Mouse (Mus musculus) embryonic facial prominence, embryonic 13.5 days (tissue): Measurements from ENCODE around the gene Acot3. TPM values are rescaled to one million over a fixed set of nuclear protein-coding genes. Genes with fewer than 3 reads are reported as not detected.
A peak's percentile ranks its signal among the peaks of the same experiment; 100 is the strongest.
"Not testable (repeated sequence)": the region's sequence is repeated elsewhere in the genome, so short reads cannot be mapped to it uniquely, and the experiment has no call there.

Experiments used
- ATAC-seq: fragments of 200-750 bp; cut with Nextera tagmentation; 2 replicates; pipeline ENCODE4 v1.8.0; 2017; ENCODE audit warnings: low read depth; ENCODE audit not compliant: insufficient number of reproducible peaks, insufficient read depth, low FRiP score, low TSS enrichment
- H3K27ac ChIP-seq: fragments of 300-500 bp; sonication (generic); 2 replicates; pipeline ENCODE4 v1.5.1; 2015; ENCODE audit warnings: moderate library complexity, mild to moderate bottlenecking, inconsistent platforms
- H3K27me3 ChIP-seq: fragments of 300-500 bp; sonication (generic); 2 replicates; pipeline ENCODE4 v1.6.1; 2015; ENCODE audit warnings: mild to moderate bottlenecking, inconsistent platforms
- H3K36me3 ChIP-seq: fragments of 300-500 bp; sonication (generic); 2 replicates; pipeline ENCODE4 v1.6.1; 2015; ENCODE audit warnings: mild to moderate bottlenecking, inconsistent platforms
- H3K4me1 ChIP-seq: fragments of 300-500 bp; sonication (generic); 2 replicates; pipeline ENCODE4 v1.6.1; 2015; ENCODE audit warnings: inconsistent platforms
- H3K4me2 ChIP-seq: fragments of 300-500 bp; sonication (generic); 2 replicates; pipeline ENCODE4 v1.6.1; 2015; ENCODE audit warnings: moderate library complexity, mild to moderate bottlenecking, inconsistent platforms
- H3K4me3 ChIP-seq: fragments of 300-500 bp; sonication (generic); 2 replicates; pipeline ENCODE4 v1.5.1; 2015; ENCODE audit warnings: mild to moderate bottlenecking, inconsistent platforms
- H3K9ac ChIP-seq: fragments of 300-500 bp; sonication (generic); 2 replicates; pipeline ENCODE4 v1.6.1; 2015; ENCODE audit warnings: mild to moderate bottlenecking, inconsistent platforms
- H3K9me3 ChIP-seq: fragments of 300-500 bp; sonication (generic); 2 replicates; pipeline ENCODE4 v1.6.1; 2016; ENCODE audit warnings: inconsistent platforms
- WGBS: fragments of 180-500 bp; shearing (Covaris S2); methylation state at CpG from one replicate; pipeline ENCODE4 v1.1.7; 2015; ENCODE audit warnings: mixed read lengths; 5-methylcytosine and 5-hydroxymethylcytosine counted together
- polyA plus RNA-seq: library from polyadenylated mRNA; unstranded; fragments of >200 nt; fragmentation: Nextera tagmentation; extraction: Ambion mirVana; gene quantifications from 2 replicates; pipeline ENCODE4 v1.2.1, GENCODE M21; 2015

Acot3 gene
- polyA plus RNA-seq, 1 experiment from 2014 or later, result not detected

DNA sequence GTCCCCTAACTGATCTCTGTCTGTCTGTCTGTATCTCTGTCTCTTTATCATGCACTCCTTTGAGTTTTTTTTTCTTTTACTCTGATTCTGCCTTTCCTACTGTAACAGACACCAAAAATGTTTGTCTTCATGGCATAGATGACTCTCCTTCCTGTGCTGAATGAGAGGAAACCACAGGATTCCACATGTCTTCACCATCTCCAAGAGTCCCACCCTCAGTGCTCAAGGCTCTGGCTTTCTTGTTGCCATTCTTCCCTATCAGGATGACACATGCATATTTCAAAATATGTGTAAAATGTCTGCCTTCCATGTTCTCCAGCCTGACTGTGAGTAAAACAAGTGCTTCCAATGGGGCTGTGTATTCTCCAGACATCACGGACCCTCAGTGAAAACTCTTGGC, 5.0 kb upstream of the Acot3 start:
- no peak overlapping the region for H3K4me2 ChIP-seq
- no peaks in the 10 kb centered on the region for H3K36me3 ChIP-seq
- H3K27ac ChIP-seq, result no peak overlapping the region
- H3K4me1 ChIP-seq, result no peaks in the 10 kb centered on the region
- H3K9ac ChIP-seq, result no peak overlapping the region
- 94% methylated on average over 1 of the region's 1 CpGs for WGBS
- H3K27me3 ChIP-seq, result peaks cover 2% of the 10 kb centered on the region; the same call in 1 of the 2 replicates
- peaks cover 11% of the 10 kb centered on the region; the same call in 1 of the 2 replicates for H3K9me3 ChIP-seq
- H3K4me3 ChIP-seq, result no peak overlapping the region
- no peak for ATAC-seq

DNA sequence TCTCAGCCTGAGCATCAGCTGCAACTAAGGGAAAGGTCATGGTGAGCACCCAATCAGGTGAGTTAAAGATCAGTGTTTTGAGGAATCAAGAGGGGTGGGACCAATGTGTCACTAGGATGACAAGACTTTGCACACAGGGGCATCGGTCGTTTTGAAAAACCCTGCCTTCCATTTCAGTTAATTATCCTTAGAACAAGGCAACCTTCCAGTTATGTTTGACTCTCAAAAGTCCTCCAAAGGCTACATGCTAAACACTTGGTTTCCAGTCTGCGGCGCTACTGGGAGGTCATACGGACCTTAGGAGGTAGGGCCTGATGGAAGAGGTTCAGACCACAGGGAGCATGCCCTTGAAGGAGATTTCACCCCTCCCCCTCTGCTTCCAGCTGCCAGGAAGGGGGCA, 1.2 kb upstream of the Acot3 start:
- Histone ChIP-seq H3K27me3 (peaks cover 22% of the 10 kb centered on the region), H3K9me3 (peaks cover 11% of the 10 kb centered on the region; the same call in 1 of the 2 replicates)
- not testable (repeated sequence) for H3K9ac ChIP-seq, ATAC-seq, H3K27ac ChIP-seq, H3K4me1 ChIP-seq, H3K4me2 ChIP-seq, H3K4me3 ChIP-seq, H3K36me3 ChIP-seq
- 85% methylated on average over 5 of the region's 5 CpGs for WGBS

DNA sequence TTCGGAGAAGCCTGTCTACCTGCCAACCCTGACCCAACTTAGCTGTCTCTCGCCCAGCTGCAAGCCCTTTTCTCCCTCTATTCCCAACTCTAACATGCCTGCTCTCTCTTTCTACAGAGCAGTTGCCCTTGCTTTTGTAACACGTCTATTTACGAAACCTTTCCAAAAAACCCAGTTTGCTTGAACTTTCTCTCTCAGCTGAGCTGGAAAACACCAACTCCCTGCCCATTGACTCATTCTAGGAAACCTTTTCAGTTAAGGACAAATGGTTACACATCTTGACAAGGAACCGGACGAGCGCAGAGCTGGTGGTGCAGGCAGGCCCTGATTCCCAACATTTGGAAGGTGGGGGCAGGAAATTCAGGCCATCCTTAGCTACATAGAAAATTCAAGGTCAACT, 665 bp downstream of the Acot3 start:
- no peak overlapping the region for H3K4me2 ChIP-seq
- ATAC-seq, result no peak
- no peak overlapping the region for H3K4me3 ChIP-seq
- no peak overlapping the region for H3K27ac ChIP-seq
- 86% methylated on average over 7 of the region's 7 CpGs for WGBS
- 0 out of 2 replicates have a peak, but pooled peaks cover 6% of the 10 kb centered on the region for H3K4me1 ChIP-seq
- no peaks in the 10 kb centered on the region for H3K36me3 ChIP-seq
- peaks cover 9% of the 10 kb centered on the region; the same call in 1 of the 2 replicates for H3K9me3 ChIP-seq
- no peak overlapping the region for H3K9ac ChIP-seq
- peaks cover 22% of the 10 kb centered on the region for H3K27me3 ChIP-seq

DNA sequence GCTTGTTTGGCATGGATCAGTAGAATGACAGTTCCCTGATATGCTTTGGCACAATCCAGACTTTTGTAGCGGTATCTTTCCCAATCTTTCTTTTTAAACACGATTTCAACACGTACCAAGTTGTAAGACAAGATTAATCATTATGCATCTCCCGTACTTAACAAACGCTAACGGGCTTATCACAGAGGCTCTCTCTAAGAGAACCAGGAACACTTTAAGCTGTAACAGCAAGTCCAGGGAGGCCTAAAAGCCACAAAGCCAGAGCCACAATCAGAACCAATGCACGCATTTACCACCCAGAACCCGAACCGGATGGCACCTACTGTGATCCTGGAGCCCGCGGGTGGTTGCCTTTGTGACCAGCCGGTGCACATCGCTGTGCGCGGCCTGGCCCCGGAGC, 1.2 kb downstream of the Acot3 start:
- 13% methylated on average over 16 of the region's 16 CpGs for WGBS
- no peak for ATAC-seq
- Histone ChIP-seq H3K4me1 (0 out of 2 replicates have a peak, but pooled peaks cover 6% of the 10 kb centered on the region), H3K4me2 (peak overlapping the region; percentile 76), H3K27ac (no peak overlapping the region), H3K4me3 (peak overlapping the region; percentile 47), H3K9ac (peak overlapping the region; percentile 62; the same call in 1 of the 2 replicates), H3K9me3 (peaks cover 4% of the 10 kb centered on the region; the same call in 1 of the 2 replicates), H3K36me3 (no peaks in the 10 kb centered on the region), H3K27me3 (peaks cover 22% of the 10 kb centered on the region)

DNA sequence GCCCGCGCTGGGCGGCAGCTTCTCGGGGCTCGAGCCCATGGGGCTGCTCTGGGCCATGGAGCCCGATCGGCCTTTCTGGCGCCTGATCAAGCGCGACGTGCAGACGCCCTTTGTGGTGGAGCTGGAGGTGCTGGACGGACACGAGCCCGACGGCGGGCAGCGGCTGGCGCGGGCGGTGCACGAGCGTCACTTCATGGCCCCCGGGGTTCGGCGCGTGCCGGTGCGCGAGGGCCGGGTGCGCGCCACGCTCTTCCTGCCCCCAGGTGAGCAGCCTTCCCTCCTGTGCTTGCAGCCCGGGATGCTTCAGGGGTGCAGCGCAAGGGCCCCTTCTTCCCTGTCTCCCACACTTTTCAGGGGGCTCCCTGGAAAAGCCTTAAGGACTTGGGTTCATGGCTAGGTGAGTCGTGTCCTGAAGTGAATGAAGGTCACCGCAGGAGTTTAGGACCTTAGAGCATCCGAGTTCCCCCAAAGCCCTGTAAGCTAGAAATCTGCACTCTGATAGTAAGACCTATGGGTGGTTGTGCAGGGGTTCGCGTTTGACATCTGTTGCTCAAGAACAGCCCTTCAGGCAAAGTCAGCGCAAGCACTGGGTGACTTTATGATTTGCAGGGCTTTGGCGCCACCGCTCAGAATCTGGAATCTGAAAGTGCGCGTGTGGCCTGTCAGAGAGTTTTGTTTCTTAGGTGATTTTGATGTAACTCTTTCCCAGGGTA, 1.9 kb downstream of the Acot3 start:
- 2% methylated on average over 35 of the region's 46 CpGs for WGBS
- H3K4me1 ChIP-seq, result 0 out of 2 replicates have a peak, but pooled peaks cover 6% of the 10 kb centered on the region
- no peaks in the 10 kb centered on the region for H3K9me3 ChIP-seq
- no peak for ATAC-seq
- H3K27me3 ChIP-seq, result peaks cover 22% of the 10 kb centered on the region
- H3K36me3 ChIP-seq, result no peaks in the 10 kb centered on the region
- H3K27ac ChIP-seq, result no peak overlapping the region
- H3K4me2 ChIP-seq, result peak overlapping the region; percentile 76
- H3K4me3 ChIP-seq, result peak overlapping the region; percentile 47
- H3K9ac ChIP-seq, result peak overlapping the region; percentile 62

DNA sequence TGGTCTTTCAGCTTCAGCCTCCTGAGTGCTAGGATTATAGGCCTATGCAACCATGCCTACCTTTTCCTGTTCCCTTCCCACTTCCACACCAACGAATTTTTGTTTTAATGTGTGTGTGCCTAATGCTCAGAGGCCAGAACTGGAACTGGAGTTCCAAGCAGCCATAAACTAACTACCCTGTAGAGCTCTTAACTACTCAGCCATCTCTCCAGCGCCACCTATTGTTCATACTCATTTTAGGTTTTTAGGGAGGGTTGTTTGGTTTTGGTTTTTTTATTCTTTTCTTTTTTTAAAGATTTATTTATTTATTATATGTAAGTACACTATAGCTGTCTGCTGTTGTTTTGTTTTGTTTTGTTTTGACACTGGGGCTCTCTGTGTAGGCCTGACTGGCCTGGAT, 9.0 kb downstream of the Acot3 start:
- Histone ChIP-seq H3K9ac (no peak overlapping the region), H3K27me3 (no peaks in the 10 kb centered on the region), H3K4me3 (no peak overlapping the region), H3K4me2 (no peak overlapping the region), H3K4me1 (no peaks in the 10 kb centered on the region), H3K9me3 (no peaks in the 10 kb centered on the region), H3K27ac (no peak overlapping the region), H3K36me3 (no peaks in the 10 kb centered on the region)
- no peak for ATAC-seq
- WGBS, result 28% methylated on average over 2 of the region's 2 CpGs

DNA sequence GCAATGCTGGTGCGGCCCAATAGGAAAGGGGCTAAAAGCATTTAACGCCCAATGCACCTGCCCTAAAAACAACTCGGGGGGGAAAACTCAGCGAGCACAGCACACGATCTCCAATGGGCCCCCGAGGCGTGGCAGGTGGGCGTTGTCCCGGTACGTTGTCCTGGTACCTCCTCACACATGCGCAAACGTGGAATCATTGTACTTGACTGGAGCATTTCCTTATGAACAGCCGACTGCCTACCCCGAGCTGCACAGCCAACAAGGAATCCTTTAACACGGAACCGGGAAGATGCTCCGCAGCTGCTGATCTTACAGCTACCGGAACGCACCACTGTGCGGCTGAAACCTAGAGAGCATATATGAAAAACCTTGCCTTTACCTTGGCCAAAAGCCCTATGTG, 10.4 kb downstream of the Acot3 start:
- no peaks in the 10 kb centered on the region for H3K9me3 ChIP-seq
- peaks cover 6% of the 10 kb centered on the region for H3K27me3 ChIP-seq
- no peak for ATAC-seq
- no peak overlapping the region for H3K4me2 ChIP-seq
- H3K4me1 ChIP-seq, result no peaks in the 10 kb centered on the region
- WGBS, result 91% methylated on average over 20 of the region's 20 CpGs
- H3K4me3 ChIP-seq, result no peak overlapping the region
- no peaks in the 10 kb centered on the region for H3K36me3 ChIP-seq
- no peak overlapping the region for H3K27ac ChIP-seq
- no peak overlapping the region for H3K9ac ChIP-seq

DNA sequence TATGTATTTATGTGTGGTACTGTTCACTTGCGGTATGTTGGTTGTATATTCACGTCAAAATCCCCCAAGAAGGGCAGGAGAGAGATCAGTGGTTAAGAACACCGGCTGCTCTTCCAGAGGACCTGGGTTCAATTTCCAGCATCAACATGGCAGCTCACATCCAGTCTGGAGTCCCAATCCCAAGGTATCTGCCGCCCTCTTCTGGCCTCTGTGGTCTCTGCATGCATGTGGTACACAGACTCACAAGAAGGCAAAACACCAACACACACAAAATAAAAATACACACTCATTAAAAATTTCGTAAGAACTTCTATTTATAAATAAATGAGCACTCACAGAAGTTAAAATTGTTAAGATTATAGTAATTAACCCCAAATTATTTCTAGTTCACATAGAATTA, 11.3 kb downstream of the Acot3 start:
- Histone ChIP-seq H3K27ac (no peak overlapping the region), H3K4me3 (no peak overlapping the region), H3K4me2 (no peak overlapping the region), H3K36me3 (no peaks in the 10 kb centered on the region), H3K9me3 (no peaks in the 10 kb centered on the region), H3K4me1 (no peaks in the 10 kb centered on the region), H3K9ac (no peak overlapping the region), H3K27me3 (peaks cover 11% of the 10 kb centered on the region)
- WGBS, result 69% methylated on average over 5 of the region's 5 CpGs
- no peak for ATAC-seq

DNA sequence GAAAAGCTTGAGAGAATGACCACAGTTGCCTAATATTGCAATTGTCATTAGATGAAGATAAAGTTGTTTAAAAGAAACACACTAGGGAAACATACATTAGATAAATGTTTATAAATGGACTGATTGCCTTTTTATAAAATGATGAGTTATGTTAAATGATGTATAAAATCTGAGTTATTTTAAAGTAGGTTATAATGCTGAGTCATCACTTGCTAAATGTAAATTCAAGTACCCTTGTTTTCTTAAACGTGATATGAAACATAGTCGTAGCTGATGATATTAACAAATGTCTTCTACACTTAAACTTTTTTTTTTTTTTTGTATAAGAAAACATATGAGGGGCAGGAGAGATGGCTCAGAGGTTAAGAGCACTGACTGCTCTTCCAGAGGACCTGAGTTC, 11.9 kb downstream of the Acot3 start:
- 88% methylated on average over 2 of the region's 2 CpGs for WGBS
- Histone ChIP-seq H3K27me3 (peaks cover 17% of the 10 kb centered on the region), H3K36me3 (no peaks in the 10 kb centered on the region), H3K9me3 (no peaks in the 10 kb centered on the region), H3K4me2 (no peak overlapping the region), H3K4me1 (no peaks in the 10 kb centered on the region), H3K27ac (no peak overlapping the region), H3K9ac (no peak overlapping the region), H3K4me3 (no peak overlapping the region)
- ATAC-seq, result no peak

DNA sequence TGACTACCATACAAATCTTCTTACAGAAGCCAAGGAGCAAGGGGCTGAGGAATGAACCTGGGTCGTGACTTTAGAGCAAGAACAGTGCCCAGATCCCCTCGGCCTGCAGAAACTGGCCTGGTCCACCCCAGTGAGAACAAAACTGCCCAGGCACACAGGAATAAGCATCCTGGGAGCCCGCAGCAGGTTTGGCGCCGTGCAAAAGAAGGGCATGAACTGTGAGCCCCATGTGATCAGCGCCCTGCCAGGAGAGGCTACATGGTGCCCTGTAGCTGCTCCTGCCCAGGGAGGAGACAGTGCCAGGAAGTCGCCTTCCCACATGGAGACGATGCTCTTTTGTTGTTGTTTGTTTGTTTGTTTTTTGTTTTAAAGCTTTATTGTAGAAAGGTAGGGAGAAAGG, 12.7 kb downstream of the Acot3 start:
- 73% methylated on average over 8 of the region's 8 CpGs for WGBS
- Histone ChIP-seq H3K27me3 (peaks cover 23% of the 10 kb centered on the region), H3K9me3 (no peaks in the 10 kb centered on the region), H3K4me2 (no peak overlapping the region), H3K9ac (no peak overlapping the region), H3K27ac (no peak overlapping the region), H3K4me3 (no peak overlapping the region), H3K36me3 (no peaks in the 10 kb centered on the region), H3K4me1 (peaks cover 3% of the 10 kb centered on the region; the same call in 1 of the 2 replicates)
- no peak for ATAC-seq

DNA sequence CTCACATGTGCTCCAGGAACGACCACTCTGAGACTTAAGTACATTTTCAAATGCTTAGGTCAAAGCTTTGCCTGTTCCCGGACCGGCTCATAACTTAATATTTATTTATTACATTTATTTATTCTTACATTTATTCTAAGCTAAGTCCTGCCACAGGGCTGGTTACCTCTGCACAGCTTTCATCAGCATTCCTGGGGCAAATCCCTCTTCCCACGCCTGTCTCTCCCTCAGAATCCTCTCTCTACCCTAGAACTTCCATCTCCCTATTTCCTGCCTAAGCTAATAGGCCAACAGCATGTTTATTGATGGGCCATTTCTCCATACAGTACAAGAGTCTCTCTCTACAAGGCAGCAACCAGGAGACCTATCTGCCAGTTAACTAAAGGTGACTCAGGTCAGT, 15.8 kb downstream of the Acot3 start:
- Histone ChIP-seq H3K36me3 (no peaks in the 10 kb centered on the region), H3K27ac (no peak overlapping the region), H3K9ac (no peak overlapping the region), H3K27me3 (peaks cover 40% of the 10 kb centered on the region), H3K4me2 (no peak overlapping the region), H3K4me1 (peaks cover 3% of the 10 kb centered on the region; the same call in 1 of the 2 replicates), H3K4me3 (no peak overlapping the region), H3K9me3 (no peaks in the 10 kb centered on the region)
- WGBS, result 78% methylated on average over 4 of the region's 4 CpGs
- no peak for ATAC-seq

DNA sequence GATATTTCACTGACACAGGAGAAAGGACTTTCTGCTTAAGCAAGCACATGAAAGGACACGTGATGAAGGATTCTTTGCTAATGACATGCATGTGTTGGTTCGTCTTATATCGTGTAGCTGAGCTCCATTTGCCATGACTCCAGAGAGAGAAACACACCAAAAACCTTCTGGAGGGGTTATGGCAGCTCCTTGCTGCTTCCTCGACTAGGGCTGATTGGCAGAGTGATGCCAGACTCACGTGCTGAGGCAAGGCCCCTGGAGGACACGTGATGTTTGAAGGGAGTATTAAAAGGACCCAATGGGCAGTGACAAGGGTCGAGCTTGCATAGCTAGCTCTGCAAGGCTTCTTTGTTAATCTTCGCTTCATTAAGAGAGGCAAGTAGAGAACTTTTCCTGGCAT, 16.4 kb downstream of the Acot3 start:
- ATAC-seq, result no peak

More for the DNA sequence above, 16.4 kb downstream of the Acot3 start:
- Histone ChIP-seq H3K36me3 (no peaks in the 10 kb centered on the region), H3K27ac (no peak overlapping the region), H3K4me3 (no peak overlapping the region), H3K4me1 (peaks cover 3% of the 10 kb centered on the region; the same call in 1 of the 2 replicates), H3K27me3 (peaks cover 40% of the 10 kb centered on the region), H3K9me3 (no peaks in the 10 kb centered on the region), H3K9ac (no peak overlapping the region), H3K4me2 (no peak overlapping the region)
- 51% methylated on average over 8 of the region's 8 CpGs for WGBS
